Mouse (Mus musculus): ENCODE measurements around the gene Fbxo41. TPM values are rescaled to one million over a fixed set of nuclear protein-coding genes. Genes with fewer than 3 reads are reported as not detected.

The Fbxo41 gene
- 0.03 and 0.41 TPM in 2 replicates for polyA plus RNA-seq (2012; rRNA removed; ENCODE audit: low replicate concordance)

GRCm38 (mm10) chr6:85502911-85503250 is at the start of gene Fbxo41:
TSS of gene Fbxo41 (minus strand) at chr6:85502994.

DNA sequence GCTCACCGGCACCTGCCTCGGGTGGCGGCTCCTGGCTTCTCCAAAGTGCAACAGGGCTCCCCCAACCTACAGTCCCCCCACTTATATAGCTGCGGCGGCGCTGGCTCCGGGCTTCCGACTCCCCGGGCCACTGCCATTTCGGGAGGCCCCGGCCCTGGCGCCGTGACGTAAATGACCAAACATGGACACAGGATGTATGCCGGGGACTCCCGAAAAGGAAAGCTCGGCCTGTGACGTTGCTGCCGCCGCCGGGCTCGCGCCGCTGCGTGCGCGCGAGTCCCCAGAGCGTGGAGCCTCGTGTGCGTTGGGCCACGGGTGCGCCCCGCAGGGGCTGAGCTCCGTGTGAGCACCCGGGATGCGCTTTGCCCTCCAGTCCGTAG is 10.7 kb upstream of the Fbxo41 start, which contains the start of gene Egr4:
TSS of gene Egr4 (minus strand) at position 59 of the 380 bp plus-strand sequence.

DNA sequence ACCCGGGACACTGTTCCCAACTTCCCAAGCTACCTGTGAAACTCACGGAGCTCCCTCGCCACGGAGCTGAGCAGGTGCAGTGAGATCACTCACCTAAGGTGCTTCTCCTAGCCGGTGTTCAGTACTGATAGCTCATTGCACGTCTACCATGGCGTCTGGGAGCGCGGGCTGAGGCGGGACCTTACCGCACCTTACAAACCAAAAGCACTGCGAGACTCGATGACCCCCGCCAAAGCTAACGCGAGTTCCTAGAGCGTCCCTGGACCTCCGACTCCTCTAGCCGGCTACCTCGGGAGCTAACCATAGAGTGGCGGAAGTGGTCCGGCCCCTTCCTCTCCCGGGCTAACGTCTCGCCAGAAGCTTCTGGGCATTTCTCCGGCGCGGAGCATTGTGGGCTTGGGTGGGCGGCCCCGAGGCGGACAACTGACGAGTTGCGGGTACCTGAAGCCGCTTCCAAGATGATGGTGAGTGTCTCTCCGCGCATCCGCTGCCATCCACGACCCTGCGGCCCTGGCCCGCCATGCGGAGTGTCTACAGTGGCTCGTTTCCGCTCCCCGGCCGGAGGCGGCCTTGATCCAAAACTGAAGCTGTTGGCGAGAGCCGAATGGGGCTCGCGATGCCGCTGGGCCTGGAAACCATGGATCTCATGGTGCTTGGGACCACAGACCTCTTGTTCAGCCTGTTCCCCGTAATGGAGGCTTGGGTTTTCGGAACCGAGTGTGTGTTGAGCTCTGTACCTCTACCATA is 51.0 kb downstream of the Fbxo41 start, which contains the start of gene Pradc1:
TSS of gene Pradc1 (minus strand) at position 307 of the 747 bp plus-strand sequence.

GRCm38 (mm10) chr6:85450697-85451663 is 51.8 kb downstream of the Fbxo41 start, which contains the start of gene Cct7:
TSS of gene Cct7 (plus strand) at chr6:85451514.

GRCm38 (mm10) chr6:85431842-85432431 is 70.9 kb downstream of the Fbxo41 start, which contains the start of gene Smyd5:
TSS of gene Smyd5 (plus strand) at chr6:85431989.

DNA sequence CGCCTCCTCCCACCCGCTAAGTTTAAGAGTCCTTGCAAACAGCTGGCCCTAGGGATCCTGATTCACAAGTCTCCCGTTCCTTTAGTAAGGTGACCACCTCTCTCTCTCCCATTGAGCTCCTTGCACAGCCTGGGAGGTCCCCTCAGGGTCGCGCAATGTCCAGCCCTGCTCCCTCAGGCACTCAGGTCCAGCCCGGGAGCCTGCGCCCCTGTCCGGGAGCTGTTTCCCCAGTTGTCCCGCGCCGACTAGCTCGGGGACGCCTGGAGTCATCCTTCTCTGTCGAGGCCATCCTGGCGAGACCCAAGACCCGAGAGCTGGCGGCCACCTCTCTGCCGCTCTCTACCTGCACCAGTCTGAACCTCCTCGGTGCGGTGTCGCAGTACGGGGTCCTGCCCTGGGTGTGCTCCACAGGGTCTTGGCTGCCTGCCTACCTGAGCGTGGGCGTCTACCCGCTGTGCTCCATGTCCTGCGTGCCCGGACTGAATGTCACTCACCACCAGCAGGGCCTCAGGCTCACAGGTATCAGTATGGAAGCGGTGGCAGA is 78.9 kb downstream of the Fbxo41 start, which contains the start of gene Noto:
TSS of gene Noto (plus strand) at position 51 of the 544 bp plus-strand sequence.

Other genes starting within 250 kb of the Fbxo41 start
- gene Sfxn5, start 169.6 kb downstream of the Fbxo41 start, polyA plus RNA-seq (2012; rRNA removed; ENCODE audit: low replicate concordance), result 20.8 and 39.8 TPM in 2 replicates
- 35.7 and 44.5 TPM in 2 replicates for gene Rab11fip5, start 128.4 kb downstream of the Fbxo41 start, polyA plus RNA-seq (2012; rRNA removed; ENCODE audit: low replicate concordance)
- gene Noto, start 79.1 kb downstream of the Fbxo41 start, polyA plus RNA-seq (2012; rRNA removed; ENCODE audit: low replicate concordance), result not detected in 2 replicates
- 25.7 and 49.9 TPM in 2 replicates for gene Smyd5, start 71.0 kb downstream of the Fbxo41 start, polyA plus RNA-seq (2012; rRNA removed; ENCODE audit: low replicate concordance)
- 95.1 and 154 TPM in 2 replicates for gene Cct7, start 51.5 kb downstream of the Fbxo41 start, polyA plus RNA-seq (2012; rRNA removed; ENCODE audit: low replicate concordance)
- 23.1 and 29.8 TPM in 2 replicates for gene Pradc1, start 51.0 kb downstream of the Fbxo41 start, polyA plus RNA-seq (2012; rRNA removed; ENCODE audit: low replicate concordance)
- 0.05 TPM in 1 of 2 replicates, not detected in the other for gene Egr4, start 10.6 kb upstream of the Fbxo41 start, polyA plus RNA-seq (2012; rRNA removed; ENCODE audit: low replicate concordance)
- 0.69 and 2.3 TPM in 2 replicates for gene Alms1, start 84.5 kb upstream of the Fbxo41 start, polyA plus RNA-seq (2012; rRNA removed; ENCODE audit: low replicate concordance)
- 0.54 and 0.89 TPM in 2 replicates for gene Nat8f7, start 210.2 kb upstream of the Fbxo41 start, polyA plus RNA-seq (2012; rRNA removed; ENCODE audit: low replicate concordance)

All from subcutaneous adipose tissue, adult 2 months (tissue).